Mouse (Mus musculus): ENCODE data around the gene Gpr152.
A peak's percentile ranks its signal among the peaks of the same experiment; 100 is the strongest.

Gpr152 gene

GRCm38 (mm10) chr19:4131075-4131474 is 8.5 kb upstream of the Gpr152 start:
- DNase-seq (ENCODE audit: low read depth, low spot score), result no peak

- DNase-seq (ENCODE audit: low read depth, low spot score), result no peak
Measured at GRCm38 (mm10) chr19:4131768-4132167, 7.8 kb upstream of the Gpr152 start.

- DNase-seq (ENCODE audit: low read depth, low spot score), result no peak
Measured at GRCm38 (mm10) chr19:4134354-4134753, 5.2 kb upstream of the Gpr152 start.

- DNase-seq (ENCODE audit: low read depth, low spot score), result peak; percentile 58
Measured at GRCm38 (mm10) chr19:4135229-4135962, 4.2 kb upstream of the Gpr152 start.

- DNase-seq (ENCODE audit: low read depth, low spot score), result peak; percentile 71
Measured at GRCm38 (mm10) chr19:4135963-4136345, 3.6 kb upstream of the Gpr152 start.

GRCm38 (mm10) chr19:4136463-4136862 is 3.1 kb upstream of the Gpr152 start:
- peak; percentile 71 for DNase-seq (ENCODE audit: low read depth, low spot score)

GRCm38 (mm10) chr19:4137913-4138312 is 1.7 kb upstream of the Gpr152 start:
- no peak for DNase-seq (ENCODE audit: low read depth, low spot score)

GRCm38 (mm10) chr19:4140147-4140546 is 560 bp downstream of the Gpr152 start:
- DNase-seq (ENCODE audit: low read depth, low spot score), result no peak

- no peak for DNase-seq (ENCODE audit: low read depth, low spot score)
Measured at GRCm38 (mm10) chr19:4142416-4143173, 3.0 kb downstream of the Gpr152 start.

GRCm38 (mm10) chr19:4143759-4144268 is 4.2 kb downstream of the Gpr152 start, which contains the start of gene Cabp4:
Cabp4 (minus strand) TSS chr19:4144033.
- no peak for DNase-seq (ENCODE audit: low read depth, low spot score)

- no peak for DNase-seq (ENCODE audit: low read depth, low spot score)
Measured at GRCm38 (mm10) chr19:4144550-4145498, 5.2 kb downstream of the Gpr152 start.

GRCm38 (mm10) chr19:4145936-4146335 is 6.3 kb downstream of the Gpr152 start:
- peak; percentile 38 for DNase-seq (ENCODE audit: low read depth, low spot score)

GRCm38 (mm10) chr19:4146366-4147021 is 6.9 kb downstream of the Gpr152 start:
- DNase-seq (ENCODE audit: low read depth, low spot score), result no peak

- no peak for DNase-seq (ENCODE audit: low read depth, low spot score)
Measured at GRCm38 (mm10) chr19:4147022-4147405, 7.4 kb downstream of the Gpr152 start.

GRCm38 (mm10) chr19:4147782-4148490 is 8.3 kb downstream of the Gpr152 start:
- no peak for DNase-seq (ENCODE audit: low read depth, low spot score)

GRCm38 (mm10) chr19:4148491-4148806 is 8.9 kb downstream of the Gpr152 start, which contains the start of gene Coro1b:
Coro1b (plus strand) TSS chr19:4148619.
- peak; percentile 92 for DNase-seq (ENCODE audit: low read depth, low spot score)

GRCm38 (mm10) chr19:4148819-4149218 is 9.2 kb downstream of the Gpr152 start:
- DNase-seq (ENCODE audit: low read depth, low spot score), result no peak

- no peak for DNase-seq (ENCODE audit: low read depth, low spot score)
Measured at GRCm38 (mm10) chr19:4149283-4149682, 9.7 kb downstream of the Gpr152 start.

GRCm38 (mm10) chr19:4149764-4150461 is 10.3 kb downstream of the Gpr152 start:
- no peak for DNase-seq (ENCODE audit: low read depth, low spot score)
